Mouse (Mus musculus) forebrain, embryonic 16.5 days (tissue): Measurements from ENCODE around the gene Lrg1. TPM values are rescaled to one million over a fixed set of nuclear protein-coding genes. Genes with fewer than 3 reads are reported as not detected.

Experiments
- ATAC-seq: fragments of 200-750 bp; cut with Nextera tagmentation; 2 replicates; pipeline ENCODE4 v1.8.0; 2017; ENCODE audit warnings: mild to moderate bottlenecking, moderate library complexity
- H3K27ac ChIP-seq: fragments of 300-500 bp; sonication (generic); 2 replicates; pipeline ENCODE4 v1.5.1; 2014; ENCODE audit warnings: low read length, control low read depth
- H3K27me3 ChIP-seq: fragments of 300-500 bp; sonication (generic); replicated peaks from 2 replicates; pipeline ENCODE4 v1.6.1; 2014; ENCODE audit warnings: low read length; ENCODE audit not compliant: control insufficient read depth, insufficient read depth
- H3K36me3 ChIP-seq: fragments of 300-500 bp; sonication (generic); 2 replicates; pipeline ENCODE4 v1.6.1; 2014; ENCODE audit not compliant: control insufficient read depth, insufficient read depth
- H3K4me1 ChIP-seq: fragments of 300-500 bp; sonication (generic); replicated peaks from 2 replicates; pipeline ENCODE4 v1.6.1; 2014; ENCODE audit warnings: low read length; ENCODE audit not compliant: control insufficient read depth, insufficient read depth
- H3K4me2 ChIP-seq: fragments of 300-500 bp; sonication (generic); 2 replicates; pipeline ENCODE4 v1.6.1; 2014; ENCODE audit warnings: mild to moderate bottlenecking, low read length, control low read depth
- H3K4me3 ChIP-seq: fragments of 300-500 bp; sonication (generic); replicated peaks from 2 replicates; pipeline ENCODE4 v1.5.1; 2014; ENCODE audit warnings: mild to moderate bottlenecking, low read length, control low read depth
- H3K9ac ChIP-seq: fragments of 300-500 bp; sonication (generic); replicated peaks from 2 replicates; pipeline ENCODE4 v1.6.1; 2014; ENCODE audit warnings: low read depth, low read length, control low read depth
- H3K9me3 ChIP-seq: fragments of 300-500 bp; sonication (generic); 2 replicates; pipeline ENCODE4 v1.6.1; 2016; ENCODE audit warnings: low read length; ENCODE audit not compliant: control insufficient read depth
- WGBS: fragments of 180-500 bp; shearing (Covaris S2); extraction: QIAGEN DNeasy Blood & Tissue Kit; methylation state at CpG from one replicate; pipeline ENCODE4 v1.1.7; 2014; 5-methylcytosine and 5-hydroxymethylcytosine counted together
- polyA plus RNA-seq: library from polyadenylated mRNA; unstranded; fragments of >200 nt; fragmentation: Nextera tagmentation; extraction: Ambion mirVana; gene quantifications from 2 replicates; pipeline ENCODE4 v1.2.1, GENCODE M21; 2015

The Lrg1 gene
- polyA plus RNA-seq, 1 experiment from 2014 or later, result not detected

DNA sequence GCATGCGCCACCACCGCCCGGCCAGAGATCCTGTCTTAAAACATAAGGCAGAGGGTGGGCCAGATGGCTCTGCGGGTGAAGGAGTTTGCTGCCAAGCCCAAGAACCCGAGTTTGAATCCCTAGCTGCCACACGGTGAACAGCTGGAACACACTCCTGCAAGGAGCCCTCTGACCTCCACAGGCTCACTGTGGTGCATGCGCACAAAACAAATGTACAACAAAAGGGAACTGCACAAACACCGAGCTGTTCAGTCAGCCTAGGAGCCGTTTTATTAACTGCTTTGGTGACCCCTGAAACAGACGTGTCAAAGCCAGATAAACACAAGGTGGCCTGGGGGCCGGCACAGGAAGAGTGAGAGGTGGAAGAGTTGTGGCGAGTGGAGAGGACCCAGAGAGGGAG lies 2.4 kb downstream of the Lrg1 start:
- Histone ChIP-seq H3K9me3 (peaks cover 13% of the 10 kb centered on the region), H3K27me3 (peaks cover 57% of the 10 kb centered on the region), H3K4me1 (peaks cover 10% of the 10 kb centered on the region), H3K4me3 (no peak overlapping the region), H3K36me3 (peaks cover 11% of the 10 kb centered on the region), H3K9ac (no peak overlapping the region), H3K4me2 (no peak overlapping the region), H3K27ac (no peak overlapping the region)
- no peak for ATAC-seq
- 46% methylated on average over 12 of the region's 12 CpGs for WGBS

- ATAC-seq, result peak; percentile 44
- peaks cover 43% of the 10 kb centered on the region for H3K27me3 ChIP-seq
Observed at GRCm38 (mm10) chr17:56117251-56117710, 4.5 kb downstream of the Lrg1 start, which contains the start of gene Plin5. Gene Plin5, minus strand, starts transcription at chr17:56117596.

DNA sequence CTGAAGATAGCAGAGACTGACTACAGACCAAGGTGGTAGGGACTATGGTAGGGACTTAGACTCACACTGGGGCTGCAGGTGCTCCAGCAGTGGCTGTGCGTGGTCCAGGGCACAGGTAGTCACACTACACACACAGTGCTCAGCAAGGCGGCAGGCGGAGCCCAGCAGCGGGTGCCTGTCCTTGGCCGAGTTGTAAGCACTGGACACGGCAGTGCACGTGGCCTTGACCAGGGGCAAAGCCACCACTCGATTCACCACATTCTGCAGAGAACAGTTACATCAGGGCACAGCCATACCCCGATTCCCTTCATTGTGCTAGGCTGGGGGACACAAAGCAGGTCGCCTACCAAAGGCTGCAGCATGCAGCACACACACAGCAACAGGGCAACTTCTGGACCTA lies 5.6 kb downstream of the Lrg1 start:
- H3K9me3 ChIP-seq, result no peaks in the 10 kb centered on the region
- ATAC-seq, result no peak
- H3K27ac ChIP-seq, result no peak overlapping the region
- no peaks in the 10 kb centered on the region for H3K36me3 ChIP-seq
- H3K27me3 ChIP-seq, result peaks cover 32% of the 10 kb centered on the region
- H3K4me3 ChIP-seq, result no peak overlapping the region
- H3K4me1 ChIP-seq, result peaks cover 7% of the 10 kb centered on the region
- no peak overlapping the region for H3K4me2 ChIP-seq
- H3K9ac ChIP-seq, result no peak overlapping the region
- 81% methylated on average over 10 of the region's 10 CpGs for WGBS

More at GRCm38 (mm10) chr17:56117251-56117710, 4.5 kb downstream of the Lrg1 start, which contains the start of gene Plin5:
- WGBS, result under 1% methylated on average over 27 of the region's 27 CpGs
- Histone ChIP-seq H3K36me3 (no peaks in the 10 kb centered on the region), H3K4me2 (peak within 1 kb of the TSS; percentile 51), H3K4me1 (peaks cover 7% of the 10 kb centered on the region), H3K27ac (no peak within 1 kb of the TSS), H3K9ac (0 out of 2 replicates have a peak within 1 kb of the TSS, but pooled peaks have one; percentile 38), H3K9me3 (peaks cover 2% of the 10 kb centered on the region), H3K4me3 (peak within 1 kb of the TSS; percentile 35)

DNA sequence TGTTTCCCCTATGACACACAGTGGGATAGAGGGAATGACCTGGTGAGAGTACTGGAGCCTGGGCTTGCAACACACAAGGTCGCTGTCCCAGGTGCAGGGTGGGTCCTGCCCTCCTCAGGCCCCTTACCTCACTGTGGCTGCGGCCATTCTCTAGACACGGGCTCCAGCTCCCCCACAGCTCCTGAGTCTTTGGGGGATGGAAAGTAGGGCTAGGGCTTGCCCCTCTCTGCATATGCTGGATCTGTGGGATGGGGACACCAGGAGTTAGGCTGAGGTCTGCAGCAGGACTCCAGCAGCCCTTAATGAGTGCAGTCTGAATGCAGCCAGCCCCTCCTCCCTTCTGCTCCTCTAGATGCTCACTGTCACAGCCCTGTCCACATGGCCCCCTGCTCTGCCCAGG lies 9.1 kb downstream of the Lrg1 start:
- H3K27ac ChIP-seq, result no peak overlapping the region
- no peak for ATAC-seq

DNA sequence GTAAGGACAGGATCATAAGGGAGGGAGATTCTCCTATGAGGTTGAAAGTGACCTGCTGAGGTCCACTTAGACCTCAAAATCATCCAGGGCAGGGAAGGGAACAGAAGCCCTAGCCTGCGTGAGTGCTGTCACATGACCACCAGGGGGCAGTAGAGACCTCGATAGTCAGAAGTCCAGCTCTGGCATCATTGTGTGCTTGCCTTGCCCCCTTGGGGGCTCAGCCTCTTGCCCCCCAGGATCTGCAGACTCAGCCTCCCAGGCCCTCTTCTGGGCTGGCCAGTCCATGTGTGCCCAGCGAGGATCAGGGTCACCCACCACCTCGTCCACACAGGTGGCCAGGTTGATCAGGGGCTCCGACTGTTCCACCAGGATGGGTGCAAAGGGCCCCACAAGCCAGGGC lies 9.9 kb downstream of the Lrg1 start:
- Histone ChIP-seq H3K9ac (no peak overlapping the region), H3K9me3 (no peaks in the 10 kb centered on the region), H3K27me3 (peaks cover 3% of the 10 kb centered on the region; the same call in 1 of the 2 replicates), H3K4me1 (no peaks in the 10 kb centered on the region), H3K4me2 (no peak overlapping the region), H3K27ac (no peak overlapping the region), H3K4me3 (no peak overlapping the region), H3K36me3 (no peaks in the 10 kb centered on the region)
- WGBS, result 46% methylated on average over 5 of the region's 5 CpGs
- peak; percentile 32; the same call in 1 of the 2 replicates for ATAC-seq

More for the DNA sequence above, 9.1 kb downstream of the Lrg1 start:
- peaks cover 9% of the 10 kb centered on the region; the same call in 1 of the 2 replicates for H3K27me3 ChIP-seq
- 73% methylated on average over 3 of the region's 3 CpGs for WGBS
- H3K4me2 ChIP-seq, result no peak overlapping the region
- no peaks in the 10 kb centered on the region for H3K9me3 ChIP-seq
- no peak overlapping the region for H3K4me3 ChIP-seq
- H3K9ac ChIP-seq, result no peak overlapping the region
- H3K4me1 ChIP-seq, result peaks cover 7% of the 10 kb centered on the region
- H3K36me3 ChIP-seq, result no peaks in the 10 kb centered on the region

DNA sequence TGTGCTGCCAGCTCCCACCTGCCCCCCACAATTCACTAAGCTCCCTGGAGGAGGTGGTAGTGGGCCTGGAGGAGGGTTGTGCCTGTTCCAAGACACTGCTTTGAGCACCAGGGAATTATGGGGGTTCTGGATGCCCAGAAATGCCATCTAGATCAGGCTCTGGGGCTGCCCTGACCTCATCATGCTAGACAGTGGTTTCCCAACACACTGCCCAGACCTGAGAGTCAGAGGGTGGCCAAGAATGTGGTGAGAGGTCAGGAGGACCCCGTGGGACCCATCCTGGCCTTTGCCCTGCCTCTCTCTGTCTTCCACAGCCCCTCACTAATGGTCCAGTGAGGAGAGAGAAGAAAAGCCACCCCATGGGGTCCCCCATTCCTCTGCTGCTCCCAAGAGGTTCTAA lies 10.8 kb downstream of the Lrg1 start:
- Histone ChIP-seq H3K27ac (no peak overlapping the region), H3K9ac (no peak overlapping the region)

DNA sequence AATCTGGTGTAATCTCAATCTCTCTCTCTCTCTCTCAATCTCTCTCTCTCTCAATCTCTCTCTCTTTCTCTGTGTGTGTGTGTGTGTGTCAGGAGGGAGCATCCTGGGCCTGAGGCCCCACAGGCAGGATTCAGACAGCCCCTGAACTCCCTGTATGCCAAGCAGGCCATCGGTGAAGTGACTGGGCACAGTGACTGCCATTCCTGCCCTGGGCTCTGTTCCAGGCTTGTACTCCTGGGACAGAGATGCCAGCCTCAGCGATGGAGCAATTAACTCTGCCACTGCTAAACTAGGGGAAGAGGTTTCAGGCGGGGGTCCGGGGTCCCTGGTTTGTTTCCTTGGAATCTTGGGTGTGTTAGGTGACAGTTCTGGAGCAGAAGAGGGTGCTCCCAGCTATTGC lies 11.2 kb downstream of the Lrg1 start:
- Histone ChIP-seq H3K4me3 (no peak overlapping the region), H3K9ac (no peak overlapping the region), H3K9me3 (no peaks in the 10 kb centered on the region), H3K36me3 (no peaks in the 10 kb centered on the region), H3K4me1 (no peaks in the 10 kb centered on the region), H3K27ac (no peak overlapping the region), H3K4me2 (no peak overlapping the region), H3K27me3 (no peaks in the 10 kb centered on the region)
- WGBS, result 58% methylated on average over 4 of the region's 4 CpGs
- no peak for ATAC-seq

More for the DNA sequence above, 10.8 kb downstream of the Lrg1 start:
- no peaks in the 10 kb centered on the region for H3K4me1 ChIP-seq
- no peak overlapping the region for H3K4me2 ChIP-seq
- H3K4me3 ChIP-seq, result no peak overlapping the region
- H3K27me3 ChIP-seq, result no peaks in the 10 kb centered on the region
- WGBS, result 56% methylated on average over 1 of the region's 1 CpGs
- no peak for ATAC-seq
- no peaks in the 10 kb centered on the region for H3K36me3 ChIP-seq
- no peaks in the 10 kb centered on the region for H3K9me3 ChIP-seq

- Histone ChIP-seq H3K27me3 (no peaks in the 10 kb centered on the region), H3K4me2 (no peak within 1 kb of the TSS), H3K27ac (no peak within 1 kb of the TSS), H3K9me3 (no peaks in the 10 kb centered on the region), H3K4me1 (no peaks in the 10 kb centered on the region), H3K36me3 (no peaks in the 10 kb centered on the region), H3K9ac (no peak within 1 kb of the TSS), H3K4me3 (no peak within 1 kb of the TSS)
- 67% methylated on average over 9 of the region's 10 CpGs for WGBS
- ATAC-seq, result no peak
Observed at GRCm38 (mm10) chr17:56109219-56110051, 12.4 kb downstream of the Lrg1 start, which contains the start of gene Plin4. Gene Plin4, minus strand, starts transcription at chr17:56109803.

GRCm38 (mm10) chr17:56108334-56109044 lies 13.3 kb downstream of the Lrg1 start:
- Histone ChIP-seq H3K4me3 (no peak overlapping the region), H3K9ac (no peak overlapping the region), H3K9me3 (no peaks in the 10 kb centered on the region), H3K27ac (no peak overlapping the region), H3K4me1 (no peaks in the 10 kb centered on the region), H3K4me2 (no peak overlapping the region), H3K27me3 (no peaks in the 10 kb centered on the region), H3K36me3 (no peaks in the 10 kb centered on the region)
- no peak for ATAC-seq
- WGBS, result 84% methylated on average over 6 of the region's 6 CpGs
